Mouse (Mus musculus): Measurements from ENCODE around the gene Igf1r. TPM values are rescaled to one million over a fixed set of nuclear protein-coding genes. Genes with fewer than 3 reads are reported as not detected.

Igf1r gene
- total RNA-seq, 2 experiments from 2014 or later: 52.7 to 54.3 TPM

DNA sequence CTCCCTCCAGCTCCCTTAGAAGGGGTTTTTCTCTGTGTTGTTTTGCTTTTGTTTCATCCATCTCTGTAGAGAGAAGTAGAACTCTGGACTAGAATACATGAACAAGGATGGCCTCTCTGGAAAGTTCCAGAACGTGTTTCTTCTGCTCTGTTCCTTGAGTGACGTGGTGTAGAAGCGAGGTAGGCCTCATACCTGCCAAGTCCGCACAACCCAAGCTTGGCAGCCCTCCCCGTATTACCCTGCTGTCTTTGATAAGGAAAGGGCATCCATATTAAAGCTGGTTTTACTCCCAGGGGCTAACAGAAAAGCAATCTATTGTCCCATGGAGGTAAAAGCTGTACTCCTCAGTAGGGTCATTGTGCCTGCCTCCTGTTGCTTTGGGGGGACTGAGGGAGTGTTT is 164.9 kb downstream of the Igf1r start:
- intact Hi-C loops (cut with DNase I): no loop called here
- no peak for DNase-seq (ENCODE audit: extremely low spot score in 1 of 2, low spot score in 2 of 2)
- no peak overlapping the region for H3K27ac ChIP-seq
- TF ChIP-seq CTCF (IDR thresholded peaks at IDR 0.05): no peak
- H3K4me3 ChIP-seq: no peak overlapping the region

DNA sequence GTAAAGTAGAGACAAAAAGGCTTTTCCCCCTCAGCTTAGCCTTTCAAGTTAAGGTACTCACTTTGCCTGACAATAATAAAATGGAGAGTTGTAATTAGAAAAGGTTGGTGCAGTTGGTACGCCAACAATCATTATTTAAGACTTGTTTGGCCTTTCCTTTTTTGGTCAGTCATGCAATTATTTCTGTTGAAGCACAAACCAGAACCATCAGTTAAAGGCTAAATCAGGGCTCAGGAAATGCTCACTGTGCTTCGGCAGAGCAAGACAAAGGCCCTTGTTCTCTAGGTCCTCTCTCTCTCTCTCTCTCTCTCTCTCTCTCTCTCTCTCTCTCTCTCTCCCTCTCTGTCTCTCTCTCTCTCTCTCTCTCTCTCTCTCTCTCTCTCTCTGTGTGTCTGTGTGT is 165.4 kb downstream of the Igf1r start:
- no peak for DNase-seq (ENCODE audit: extremely low spot score in 1 of 2, low spot score in 2 of 2)
- intact Hi-C loops (cut with DNase I): no loop called here
- Histone ChIP-seq H3K27ac (no peak overlapping the region), H3K4me3 (no peak overlapping the region)
- no peak for TF ChIP-seq CTCF (IDR thresholded peaks at IDR 0.05)

DNA sequence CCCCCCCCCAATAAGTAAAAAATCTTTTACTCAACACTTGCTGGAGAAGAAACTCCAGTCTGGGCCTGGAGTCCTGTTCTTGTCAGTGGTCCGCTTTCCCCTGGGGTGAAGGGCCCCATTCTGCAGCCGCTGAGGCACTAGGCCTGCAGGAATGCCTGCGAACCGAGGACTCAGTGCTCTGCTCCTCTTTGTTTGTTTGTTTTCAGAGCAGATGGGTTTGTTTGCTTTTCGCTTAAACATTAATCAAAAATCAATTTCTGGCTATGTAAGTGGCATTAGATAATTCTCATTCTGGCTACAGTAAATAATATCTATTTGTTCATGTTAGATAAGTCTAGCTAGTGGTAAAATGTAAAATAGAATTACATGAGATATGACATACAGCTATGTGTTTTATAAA is 167.0 kb downstream of the Igf1r start:
- DNase-seq (ENCODE audit: extremely low spot score in 1 of 2, low spot score in 2 of 2): no peak
- intact Hi-C loops (cut with DNase I): no loop called here

DNA sequence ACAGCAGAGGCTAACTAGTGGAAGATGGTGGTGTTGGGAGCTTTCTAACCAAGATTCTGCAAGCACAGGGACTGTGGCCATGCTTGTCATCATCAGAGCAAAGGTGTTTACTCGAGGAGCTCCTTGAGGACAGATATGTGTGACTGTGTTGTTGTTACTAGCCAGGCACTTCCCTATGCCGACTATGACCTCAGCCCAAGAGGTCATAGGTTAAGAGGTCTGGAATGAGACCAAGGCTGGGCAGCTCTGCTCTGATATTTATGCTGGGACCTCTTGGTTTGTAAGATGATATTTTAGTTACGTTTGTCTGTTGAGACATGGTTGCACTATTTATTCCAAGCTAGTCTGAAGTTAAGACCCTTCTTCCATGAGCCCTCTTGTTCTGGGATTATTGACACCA is 169.8 kb downstream of the Igf1r start:
- intact Hi-C loops (cut with DNase I): no loop called here
- Histone ChIP-seq H3K27ac (no peak overlapping the region), H3K4me3 (no peak overlapping the region)
- DNase-seq (ENCODE audit: extremely low spot score in 1 of 2, low spot score in 2 of 2): no peak
- no peak for TF ChIP-seq CTCF (IDR thresholded peaks at IDR 0.05)

More for the DNA sequence above, 167.0 kb downstream of the Igf1r start:
- no peak overlapping the region for H3K4me3 ChIP-seq
- no peak for TF ChIP-seq CTCF (IDR thresholded peaks at IDR 0.05)
- H3K27ac ChIP-seq: no peak overlapping the region

DNA sequence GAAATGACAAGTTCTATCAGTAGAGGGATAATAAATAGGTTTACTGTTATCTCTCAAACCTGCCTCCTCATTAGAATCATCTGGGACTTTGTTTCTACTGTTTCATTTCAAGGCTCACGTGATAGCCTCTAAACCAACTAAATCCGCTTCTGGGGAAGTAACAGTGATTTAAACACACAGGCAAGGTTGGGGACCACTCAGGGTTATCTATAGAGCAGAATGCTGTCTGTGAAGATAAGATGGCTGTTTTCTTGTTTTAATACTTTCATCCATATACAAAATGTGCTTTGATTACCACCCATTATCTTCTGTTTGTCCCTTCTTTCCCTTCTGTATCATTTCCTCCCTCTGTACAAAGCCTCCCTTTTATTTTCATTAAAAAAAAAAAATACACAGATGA is 172.7 kb downstream of the Igf1r start:
- DNase-seq (ENCODE audit: extremely low spot score in 1 of 2, low spot score in 2 of 2): no peak
- no peak for TF ChIP-seq CTCF (IDR thresholded peaks at IDR 0.05)
- H3K4me3 ChIP-seq: no peak overlapping the region
- H3K27ac ChIP-seq: no peak overlapping the region
- intact Hi-C loops (cut with DNase I): no loop called here

DNA sequence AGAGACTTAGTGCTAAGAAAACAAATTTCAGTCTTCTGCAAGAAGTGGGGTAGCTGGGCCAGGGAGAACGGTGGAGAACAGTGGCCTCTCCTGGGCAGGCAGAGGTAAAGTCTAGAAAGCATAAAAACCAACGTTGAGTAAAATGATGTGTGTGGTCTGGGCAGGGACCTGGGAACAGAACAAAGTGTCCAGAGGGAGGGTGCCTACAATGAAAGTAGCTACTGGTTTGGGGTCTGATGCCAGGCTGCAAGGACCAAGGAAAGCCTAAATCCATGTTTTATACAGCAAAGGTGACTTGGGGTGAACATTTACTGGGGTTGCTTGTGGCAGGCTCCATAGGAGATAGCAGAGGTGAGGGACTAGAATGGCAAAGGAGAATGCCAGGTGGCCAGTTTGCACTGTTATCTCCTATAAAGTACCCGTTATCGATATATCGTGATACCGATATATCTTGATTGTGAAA is 175.2 kb downstream of the Igf1r start:
- peak overlapping the region; percentile 46; the same call in 1 of the 2 replicates for H3K4me3 ChIP-seq
- DNase-seq (ENCODE audit: extremely low spot score in 1 of 2, low spot score in 2 of 2): peak; percentile 37 to 53
- intact Hi-C loops (cut with DNase I): loop anchor here (2.0 kb wide), 1 partner anchor 325 kb away; no protein-coding TSS in a partner anchor
- TF ChIP-seq CTCF (IDR thresholded peaks at IDR 0.05): peak; percentile 74
- H3K27ac ChIP-seq: peak overlapping the region; percentile 95

DNA sequence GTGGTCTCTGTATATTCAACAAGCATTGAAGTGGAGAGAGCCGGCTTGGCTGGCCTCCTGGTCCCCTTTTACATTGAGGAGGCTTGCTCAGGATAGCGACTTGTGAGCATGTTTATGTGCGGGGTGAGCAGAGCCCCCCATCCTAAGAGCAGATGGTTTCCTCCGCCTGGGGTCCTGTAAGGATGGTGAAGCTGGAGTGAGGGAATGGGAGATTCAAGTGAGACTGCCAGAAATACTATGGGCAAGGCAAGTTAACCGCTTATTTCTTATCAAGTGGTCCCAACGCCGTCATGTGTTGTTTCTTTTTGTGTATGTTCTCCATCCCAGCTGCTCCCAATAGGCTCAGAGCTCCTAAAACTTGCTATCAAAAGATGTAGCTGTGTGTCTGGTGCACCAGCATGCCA is 175.6 kb downstream of the Igf1r start:
- no peak for TF ChIP-seq CTCF (IDR thresholded peaks at IDR 0.05)
- Histone ChIP-seq H3K4me3 (peak overlapping the region; percentile 46), H3K27ac (peak overlapping the region; percentile 95)
- no peak for DNase-seq (ENCODE audit: extremely low spot score in 1 of 2, low spot score in 2 of 2)
- intact Hi-C loops (cut with DNase I): loop anchor here (2.0 kb wide), 1 partner anchor 325 kb away; no protein-coding TSS in a partner anchor

DNA sequence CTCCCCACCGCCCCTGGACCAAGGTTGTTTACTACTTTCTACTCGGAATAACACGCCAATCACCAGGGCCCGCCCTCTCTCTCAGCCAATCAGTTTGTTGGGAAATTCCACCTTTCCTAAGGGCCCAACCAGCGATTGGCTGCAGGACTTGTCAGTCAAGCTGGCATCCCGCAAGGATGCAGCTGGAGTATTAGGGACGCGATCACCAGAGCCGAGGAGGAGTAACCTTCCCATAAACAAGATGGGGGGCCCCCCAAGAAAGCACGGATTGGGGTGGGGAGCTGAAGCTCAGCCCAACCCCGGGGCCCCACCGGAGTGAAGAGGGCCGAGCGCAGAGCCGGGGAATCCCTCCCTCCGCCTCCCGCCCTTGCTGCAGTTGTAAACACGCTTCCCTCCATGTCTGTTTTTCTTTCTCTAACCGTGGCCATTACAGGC is 176.5 kb downstream of the Igf1r start:
- peak overlapping the region; percentile 95 for H3K27ac ChIP-seq
- no peak for TF ChIP-seq CTCF (IDR thresholded peaks at IDR 0.05)
- DNase-seq (ENCODE audit: extremely low spot score in 1 of 2, low spot score in 2 of 2): peak; percentile 98 to 99
- peak overlapping the region; percentile 46 for H3K4me3 ChIP-seq
- intact Hi-C loops (cut with DNase I): loop anchor here (2.0 kb wide), 1 partner anchor 326 kb away; no protein-coding TSS in a partner anchor

DNA sequence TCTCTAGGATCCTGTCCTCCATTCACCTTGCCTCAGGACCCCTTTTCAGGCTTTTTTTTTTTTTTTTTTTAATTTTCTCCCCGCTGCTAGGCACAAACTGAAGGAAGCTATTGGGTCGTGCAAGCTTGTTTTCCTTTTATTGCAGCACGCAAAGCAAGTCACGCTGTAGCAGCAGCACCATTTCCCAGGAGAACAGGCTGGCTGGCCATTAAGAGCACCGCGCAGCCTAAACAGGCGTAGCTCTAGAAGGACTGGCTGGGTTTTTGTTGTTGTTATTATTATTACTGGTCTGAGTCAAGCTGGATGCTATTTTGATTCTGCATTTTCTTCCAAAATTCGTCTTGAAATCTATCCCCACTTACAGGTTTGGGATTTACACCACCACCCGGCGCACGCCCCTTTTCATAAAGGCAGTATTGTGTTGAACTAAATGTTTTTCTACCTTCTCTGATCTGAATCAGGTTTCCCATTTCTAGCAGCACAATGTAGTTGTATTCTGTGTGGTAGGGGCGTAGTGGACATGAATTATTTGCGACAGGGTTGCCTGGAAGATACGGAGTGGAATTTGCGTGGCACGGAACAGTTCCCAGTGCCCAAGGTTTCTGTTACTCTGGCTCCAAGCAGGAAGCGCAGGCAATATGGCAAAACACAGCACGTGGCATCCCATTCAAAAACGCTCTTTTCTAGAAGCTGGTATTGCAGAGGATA is 177.1 kb downstream of the Igf1r start:
- no peak for TF ChIP-seq CTCF (IDR thresholded peaks at IDR 0.05)
- intact Hi-C loops (cut with DNase I): loop anchor here (1.0 to 10.0 kb wide), 4 partner anchors 173 to 445 kb away; no protein-coding TSS in a partner anchor
- Histone ChIP-seq H3K27ac (peak overlapping the region; percentile 95), H3K4me3 (peak overlapping the region; percentile 46)
- DNase-seq (ENCODE audit: extremely low spot score in 1 of 2, low spot score in 2 of 2): peak; percentile 88 to 94

DNA sequence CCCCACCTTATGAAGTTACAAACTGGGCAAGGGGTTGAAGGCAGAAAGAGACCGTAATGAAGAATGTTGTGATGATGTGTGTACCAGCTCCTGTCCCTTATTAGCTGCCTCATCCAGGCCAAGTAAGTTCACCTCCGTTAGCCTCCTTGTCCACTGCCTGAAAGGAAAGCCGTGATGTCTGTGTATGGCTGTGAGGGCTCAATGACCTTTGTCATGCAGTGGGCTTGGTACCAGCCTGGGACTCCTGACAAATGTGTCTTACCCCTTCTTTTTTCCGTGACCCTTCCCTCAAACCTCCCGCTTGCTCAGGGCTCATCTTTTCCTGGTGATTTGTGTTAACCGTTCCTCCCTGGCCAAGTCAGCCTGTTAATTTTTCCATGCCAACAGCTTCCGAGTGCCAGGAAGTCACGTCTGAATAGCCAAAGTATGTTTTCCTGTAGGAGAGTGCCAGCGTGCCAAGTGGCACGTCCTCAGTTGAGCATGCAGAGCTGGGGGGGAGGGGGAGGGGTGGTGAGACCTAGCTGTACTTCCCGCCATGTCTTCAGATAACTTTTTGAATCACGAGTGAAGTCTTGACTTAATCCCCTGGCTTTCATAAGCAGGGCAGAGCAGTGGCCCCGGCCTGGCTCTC is 178.4 kb downstream of the Igf1r start:
- intact Hi-C loops (cut with DNase I): loop anchor here (1.0 to 10.0 kb wide), 3 partner anchors 171 to 446 kb away; no protein-coding TSS in a partner anchor
- TF ChIP-seq CTCF (IDR thresholded peaks at IDR 0.05): no peak
- H3K4me3 ChIP-seq: no peak overlapping the region
- no peak overlapping the region for H3K27ac ChIP-seq
- no peak for DNase-seq (ENCODE audit: extremely low spot score in 1 of 2, low spot score in 2 of 2)

DNA sequence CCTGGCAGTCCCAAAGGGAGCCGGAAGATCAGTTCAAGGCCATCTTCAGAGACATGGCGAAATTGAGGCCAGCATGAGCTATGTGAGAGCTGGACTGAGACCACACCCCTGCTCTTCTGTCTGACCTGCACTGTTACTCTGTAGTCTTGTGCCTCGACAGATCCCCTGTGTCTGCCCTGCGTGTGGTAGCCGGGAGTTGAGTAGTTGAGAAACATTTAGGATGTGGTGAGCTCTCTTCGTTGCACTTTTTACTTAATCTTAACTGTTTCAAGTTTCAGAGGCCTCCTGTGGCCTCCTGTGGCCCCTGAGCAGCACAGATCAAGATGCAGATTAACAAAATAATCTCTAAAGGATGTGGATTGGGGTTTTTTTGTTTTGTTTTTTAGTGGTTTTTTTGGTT is 181.1 kb downstream of the Igf1r start:
- no peak overlapping the region for H3K27ac ChIP-seq
- TF ChIP-seq CTCF (IDR thresholded peaks at IDR 0.05): no peak
- DNase-seq (ENCODE audit: extremely low spot score in 1 of 2, low spot score in 2 of 2): no peak
- H3K4me3 ChIP-seq: no peak overlapping the region
- intact Hi-C loops (cut with DNase I): loop anchor here (5.0 to 10.0 kb wide), 2 partner anchors 169 to 449 kb away; no protein-coding TSS in a partner anchor

DNA sequence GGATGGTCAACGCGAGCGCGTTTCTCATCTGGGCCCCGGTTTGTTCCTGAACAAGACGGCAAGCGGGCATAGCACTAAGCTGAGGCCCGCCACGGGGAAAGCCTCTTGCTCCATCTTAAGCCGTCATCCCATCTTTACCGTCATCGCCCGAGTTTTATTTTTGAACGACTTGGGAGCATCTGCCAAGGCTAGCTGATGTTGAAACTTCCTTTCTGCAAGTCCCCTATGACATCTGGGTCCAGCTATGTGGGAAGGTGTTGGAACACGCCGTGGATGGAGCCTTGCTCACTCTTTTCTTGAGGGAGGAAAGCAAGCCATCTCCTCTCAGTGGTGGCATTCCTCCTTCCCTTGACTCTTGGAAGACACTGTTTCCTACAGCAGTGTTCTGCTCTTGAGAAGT is 182.3 kb downstream of the Igf1r start:
- intact Hi-C loops (cut with DNase I): loop anchor here (5.0 to 10.0 kb wide), 2 partner anchors 167 to 450 kb away; no protein-coding TSS in a partner anchor
- TF ChIP-seq CTCF (IDR thresholded peaks at IDR 0.05): no peak
- no peak overlapping the region for H3K27ac ChIP-seq
- DNase-seq (ENCODE audit: extremely low spot score in 1 of 2, low spot score in 2 of 2): no peak
- no peak overlapping the region for H3K4me3 ChIP-seq
